Mouse (Mus musculus): ENCODE data around the gene Nalcn.

Gene Nalcn

DNA sequence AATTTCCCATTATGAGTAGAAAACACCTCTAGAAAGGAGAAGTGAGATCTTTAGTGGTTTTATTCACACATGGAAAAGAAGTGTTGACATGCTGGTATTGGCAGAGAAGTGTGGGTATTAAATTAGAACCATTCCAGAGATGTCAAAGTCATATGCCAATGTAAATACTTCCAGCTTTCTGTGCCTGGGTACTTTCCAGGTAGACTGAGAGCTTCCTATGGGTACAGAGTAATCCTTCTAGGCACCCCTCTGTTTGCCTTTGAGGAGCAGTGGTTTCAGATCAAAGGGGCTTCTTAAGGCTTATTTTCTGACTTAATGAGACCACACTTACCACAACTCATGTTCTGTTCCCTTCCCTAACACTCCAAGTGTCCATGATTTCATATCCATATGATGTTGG is 97.8 kb downstream of the Nalcn start:
- ChIA-PET CTCF (no interaction called here), POLR2A (interaction anchor here in 1 of 4 experiments (0.7 kb wide), 1 partner anchor 98 kb away, joined by 3 read pairs; the partner anchor contains the start of gene Nalcn)

- ChIA-PET CTCF (interaction anchor here in 1 of 4 experiments (1.0 kb wide), 1 partner anchor 147 kb away, joined by 3 read pairs; no protein-coding TSS in a partner anchor), POLR2A (interaction anchor here in 2 of 4 experiments (0.7 kb wide), 2 partner anchors 11 to 1907 kb away, joined by 4 to 5 read pairs; no protein-coding TSS in a partner anchor)
These were observed 113.4 kb downstream of the Nalcn start for GRCm38 (mm10) chr14:123513376-123514141.

DNA sequence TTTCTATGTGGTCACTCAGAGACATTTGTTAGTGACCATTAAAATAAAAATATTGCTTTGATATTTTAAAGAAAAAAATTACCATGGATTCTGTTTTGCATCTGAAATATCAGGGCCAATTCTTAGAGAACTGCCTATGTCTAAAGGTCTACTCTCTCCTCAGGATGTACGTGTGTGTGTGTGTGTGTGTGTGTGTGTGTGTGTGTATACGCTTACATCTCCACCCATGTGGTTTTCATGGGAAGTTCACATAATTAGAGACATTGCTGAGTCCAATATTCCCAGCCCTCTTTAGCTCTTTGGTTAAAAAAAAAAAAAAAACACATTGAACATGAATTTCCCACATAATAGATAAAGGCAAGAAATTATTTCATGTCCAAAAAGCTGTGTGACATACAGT is 114.0 kb downstream of the Nalcn start:
- POLR2A ChIA-PET, result interaction anchor here in 2 of 4 experiments (0.7 kb wide), 2 partner anchors 10 to 1907 kb away, joined by 4 to 5 read pairs; no protein-coding TSS in a partner anchor
- CTCF ChIA-PET, result no interaction called here

DNA sequence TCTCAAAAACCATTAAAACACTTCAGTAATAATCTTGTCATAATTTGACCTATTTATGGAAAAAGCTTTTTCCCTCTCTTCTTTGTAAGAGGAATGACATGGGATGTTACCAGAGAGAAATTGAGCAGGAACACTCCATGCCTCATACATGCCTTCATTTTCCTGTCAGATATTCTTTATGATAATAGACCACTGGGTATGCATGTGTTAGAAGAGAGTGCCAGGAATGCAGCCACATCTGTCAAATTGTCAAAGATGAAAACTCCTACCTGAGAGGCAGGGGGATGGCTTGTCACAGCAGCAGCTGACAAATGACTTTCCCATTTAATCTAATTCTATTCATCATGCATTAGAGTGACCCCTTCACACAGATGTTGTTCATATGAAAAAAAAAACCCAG is 131.4 kb downstream of the Nalcn start:
- POLR2A ChIA-PET, result no interaction called here

GRCm38 (mm10) chr14:123488575-123489207 is 138.3 kb downstream of the Nalcn start:
- ChIA-PET POLR2A (no interaction called here), CTCF (no interaction called here)

More for the DNA sequence above, 131.4 kb downstream of the Nalcn start:
- CTCF ChIA-PET, result no interaction called here

DNA sequence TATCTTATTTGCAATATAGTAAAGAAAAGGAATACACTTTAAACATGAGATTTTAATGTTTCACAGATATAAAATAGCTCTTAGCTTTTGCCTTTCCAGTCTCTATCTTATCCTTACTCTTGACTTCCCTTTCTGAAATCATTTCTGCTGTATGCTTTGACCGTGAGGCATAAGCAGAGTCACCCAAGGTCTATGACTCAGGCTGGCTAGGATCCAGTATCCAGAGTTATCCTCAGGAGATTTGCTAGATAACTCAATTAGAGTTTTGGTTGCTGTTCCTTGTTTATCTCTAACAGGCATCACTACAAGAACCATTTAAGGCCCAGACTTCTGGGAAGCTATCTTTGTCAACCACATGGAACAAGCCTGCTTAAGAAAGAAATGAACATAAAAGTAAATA is 164.9 kb downstream of the Nalcn start:
- ChIA-PET CTCF (no interaction called here), POLR2A (no interaction called here)

DNA sequence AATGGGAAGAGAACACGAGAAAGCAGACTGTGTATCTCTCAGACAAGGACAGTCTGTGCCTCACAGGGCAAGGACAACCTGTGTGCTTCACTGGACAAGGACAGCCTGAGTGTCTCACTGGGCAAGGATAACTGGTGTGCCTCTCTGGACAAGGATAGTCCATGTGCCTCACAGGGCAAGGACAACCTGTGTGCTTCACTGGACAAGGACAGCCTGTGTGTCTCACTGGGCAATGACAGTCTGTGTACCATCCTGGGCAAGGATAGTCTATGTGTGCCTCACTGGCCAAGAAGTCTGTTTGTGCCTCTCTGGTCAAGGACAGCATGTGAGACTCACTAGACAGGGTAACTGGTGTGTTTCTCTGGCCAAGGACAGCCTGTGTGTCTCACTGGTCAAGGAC is 180.9 kb downstream of the Nalcn start:
- ChIA-PET POLR2A (no interaction called here), CTCF (no interaction called here)

DNA sequence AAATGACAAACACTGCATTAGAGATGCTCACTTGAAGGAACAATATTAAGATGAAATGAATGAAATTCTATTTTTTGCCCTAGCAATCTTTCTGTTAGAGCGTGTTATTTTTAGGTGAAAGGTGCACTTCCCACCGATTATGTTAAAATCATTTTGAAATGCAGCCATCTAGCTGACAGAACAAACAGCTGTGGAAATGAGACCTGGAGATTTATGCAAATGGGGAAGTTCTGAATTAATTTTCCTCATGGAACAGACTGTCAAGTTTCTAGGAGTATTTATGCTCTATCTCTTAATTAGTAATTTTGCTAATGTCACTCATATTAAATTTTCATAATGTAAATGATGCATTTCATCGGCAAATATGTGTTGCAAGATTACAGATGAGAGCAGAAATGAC is 191.4 kb downstream of the Nalcn start:
- ChIA-PET CTCF (no interaction called here), POLR2A (no interaction called here)

DNA sequence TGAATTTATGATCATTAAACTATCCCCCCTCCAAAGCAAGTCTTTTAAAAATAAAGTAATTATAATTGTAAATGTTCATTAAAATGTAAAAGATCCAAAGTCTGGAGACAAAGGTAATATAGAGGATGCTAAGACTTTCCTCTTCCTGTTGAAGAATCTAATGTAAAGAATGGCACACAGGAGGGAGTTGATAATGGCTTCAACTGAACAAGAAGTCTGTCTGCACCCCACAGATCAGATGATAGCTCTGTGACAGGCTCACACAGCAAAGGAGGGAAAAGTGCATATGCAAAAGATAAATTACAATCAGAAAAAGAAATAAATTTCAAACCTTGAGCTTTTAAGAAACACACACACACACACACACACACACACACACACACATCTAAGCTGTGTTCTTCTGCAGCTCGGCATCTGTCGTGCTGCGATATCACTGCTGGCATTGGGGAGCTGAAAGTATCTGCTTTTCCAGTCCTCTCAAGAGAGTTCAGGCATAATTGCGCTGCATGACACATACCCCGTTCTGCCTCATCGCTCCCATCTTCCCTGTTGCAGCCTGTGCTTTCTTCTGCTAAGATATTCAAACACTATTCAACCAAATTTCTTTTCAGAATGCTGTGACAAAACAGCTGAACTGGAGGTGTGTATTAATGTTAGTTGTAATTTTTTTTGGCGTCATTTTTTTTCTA is 250.6 kb downstream of the Nalcn start:
- POLR2A ChIA-PET, result no interaction called here

DNA sequence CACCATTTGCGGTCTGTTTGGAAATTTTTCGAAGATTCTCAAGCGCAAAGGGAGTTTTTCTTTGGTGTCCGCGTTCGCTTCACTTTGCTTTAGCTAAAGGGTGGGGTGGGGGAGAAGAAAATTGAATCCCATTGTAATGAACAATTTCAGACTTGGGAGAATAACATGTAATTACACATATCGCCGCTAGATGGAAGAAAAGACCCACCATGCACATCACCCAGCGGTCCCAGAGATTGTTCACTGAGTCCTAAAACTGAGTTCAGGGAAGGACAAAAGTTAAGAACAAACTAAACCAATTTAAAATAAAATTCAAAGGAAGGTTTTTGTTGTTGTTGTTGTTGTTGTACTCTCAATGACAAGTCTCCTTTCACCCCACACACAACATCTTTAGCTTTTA is 255.4 kb downstream of the Nalcn start:
- POLR2A ChIA-PET, result no interaction called here
- CTCF ChIA-PET, result interaction anchor here in 3 of 4 experiments (0.7 to 1.5 kb wide), 3 partner anchors 329 to 849 kb away, joined by 3 read pairs; no protein-coding TSS in a partner anchor

More for the DNA sequence above, 250.6 kb downstream of the Nalcn start:
- CTCF ChIA-PET, result no interaction called here

- POLR2A ChIA-PET, result no interaction called here
These were observed 267.3 kb downstream of the Nalcn start for GRCm38 (mm10) chr14:123359691-123360090.

DNA sequence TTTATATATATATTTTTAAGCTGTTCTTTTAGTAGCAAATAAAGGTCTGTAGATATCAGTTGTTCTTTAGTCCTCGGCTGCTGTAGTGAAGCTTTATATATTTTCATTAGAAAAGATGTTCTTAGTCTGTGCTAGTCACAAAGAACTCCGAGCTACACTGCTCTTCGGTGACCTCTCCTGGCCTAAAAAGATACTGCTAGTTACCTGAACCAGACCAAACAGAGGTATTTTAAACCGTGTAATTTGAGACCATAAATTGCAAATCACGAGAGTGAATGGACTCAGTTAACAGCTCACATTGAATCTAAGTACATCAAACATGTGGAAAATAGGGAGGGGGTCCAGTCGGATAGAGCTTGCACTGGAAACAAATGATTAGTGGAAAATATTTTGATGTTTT is 274.0 kb downstream of the Nalcn start:
- POLR2A ChIA-PET, result no interaction called here
- CTCF ChIA-PET, result interaction anchor here in 2 of 4 experiments (0.5 to 0.6 kb wide), 3 partner anchors 12 to 634 kb away, joined by 3 to 5 read pairs (median 4); no protein-coding TSS in a partner anchor

More at GRCm38 (mm10) chr14:123359691-123360090, 267.3 kb downstream of the Nalcn start:
- CTCF ChIA-PET, result no interaction called here

DNA sequence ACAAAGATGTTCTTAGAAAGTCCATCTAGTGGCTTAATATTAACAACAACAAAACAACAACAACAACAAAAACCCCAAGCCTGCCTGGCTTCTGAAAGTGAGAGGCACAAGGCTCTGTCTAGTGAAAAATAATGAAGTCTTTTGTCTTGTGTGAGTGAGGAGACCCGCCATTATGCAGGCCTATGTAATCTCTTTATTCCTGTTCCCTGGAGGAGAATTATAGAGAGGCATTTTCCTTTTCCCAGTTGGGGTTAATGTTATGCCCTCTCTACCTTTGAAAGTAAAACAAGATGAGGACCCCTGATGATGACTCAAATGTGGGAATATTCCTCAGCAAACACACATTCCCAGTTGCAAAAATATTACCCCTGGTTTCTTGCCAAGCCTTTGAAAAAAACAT is 295.1 kb downstream of the Nalcn start:
- ChIA-PET CTCF (no interaction called here), POLR2A (no interaction called here)

DNA sequence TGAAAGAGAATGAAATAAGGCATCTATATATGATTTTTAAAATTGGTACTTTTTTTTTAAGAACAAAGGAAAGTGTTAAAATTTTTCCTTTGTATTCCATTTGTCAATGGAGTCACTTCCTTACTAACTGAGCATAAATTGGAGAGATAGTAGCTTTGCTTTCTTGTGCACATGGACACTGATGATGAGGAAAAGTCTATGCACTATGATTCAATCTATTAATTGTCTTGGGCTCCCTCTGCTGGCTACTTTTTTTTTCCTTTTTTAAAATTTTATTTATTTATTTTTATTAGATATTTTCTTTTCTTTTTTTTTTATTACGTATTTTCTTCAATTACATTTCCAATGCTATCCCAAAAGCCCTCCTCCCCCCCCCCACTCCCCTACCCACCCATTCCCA is 312.6 kb downstream of the Nalcn start:
- CTCF ChIA-PET, result interaction anchor here in 1 of 4 experiments (0.5 kb wide), 1 partner anchor 1091 kb away, joined by 4 read pairs; no protein-coding TSS in a partner anchor
- POLR2A ChIA-PET, result no interaction called here

DNA sequence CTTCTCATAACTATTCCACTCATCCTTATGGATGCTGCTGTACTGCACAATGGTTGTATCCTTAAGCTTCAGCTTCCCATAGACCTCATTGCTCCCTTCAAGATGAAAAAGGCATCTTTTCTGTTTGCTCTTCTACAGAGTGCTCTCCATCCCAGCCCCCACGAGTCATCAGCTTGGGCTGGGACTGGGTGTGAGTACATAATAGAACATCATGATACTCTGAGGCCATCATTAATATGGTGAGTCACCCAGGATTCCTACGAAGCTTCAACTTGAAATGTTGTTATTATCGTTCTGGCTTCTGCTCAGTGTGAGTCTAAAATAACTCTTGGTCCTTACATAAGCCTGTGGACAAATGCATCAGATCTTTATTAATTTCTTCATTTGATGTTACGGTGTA is 314.6 kb downstream of the Nalcn start:
- ChIA-PET POLR2A (no interaction called here), CTCF (interaction anchor here in 1 of 4 experiments (0.8 kb wide), 1 partner anchor 43 kb away, joined by 3 read pairs; no protein-coding TSS in a partner anchor)

GRCm38 (mm10) chr14:123296068-123296467 is 330.9 kb downstream of the Nalcn start:
- POLR2A ChIA-PET, result interaction anchor here in 1 of 4 experiments (0.5 kb wide), 1 partner anchor 384 kb away, joined by 3 read pairs; no protein-coding TSS in a partner anchor

DNA sequence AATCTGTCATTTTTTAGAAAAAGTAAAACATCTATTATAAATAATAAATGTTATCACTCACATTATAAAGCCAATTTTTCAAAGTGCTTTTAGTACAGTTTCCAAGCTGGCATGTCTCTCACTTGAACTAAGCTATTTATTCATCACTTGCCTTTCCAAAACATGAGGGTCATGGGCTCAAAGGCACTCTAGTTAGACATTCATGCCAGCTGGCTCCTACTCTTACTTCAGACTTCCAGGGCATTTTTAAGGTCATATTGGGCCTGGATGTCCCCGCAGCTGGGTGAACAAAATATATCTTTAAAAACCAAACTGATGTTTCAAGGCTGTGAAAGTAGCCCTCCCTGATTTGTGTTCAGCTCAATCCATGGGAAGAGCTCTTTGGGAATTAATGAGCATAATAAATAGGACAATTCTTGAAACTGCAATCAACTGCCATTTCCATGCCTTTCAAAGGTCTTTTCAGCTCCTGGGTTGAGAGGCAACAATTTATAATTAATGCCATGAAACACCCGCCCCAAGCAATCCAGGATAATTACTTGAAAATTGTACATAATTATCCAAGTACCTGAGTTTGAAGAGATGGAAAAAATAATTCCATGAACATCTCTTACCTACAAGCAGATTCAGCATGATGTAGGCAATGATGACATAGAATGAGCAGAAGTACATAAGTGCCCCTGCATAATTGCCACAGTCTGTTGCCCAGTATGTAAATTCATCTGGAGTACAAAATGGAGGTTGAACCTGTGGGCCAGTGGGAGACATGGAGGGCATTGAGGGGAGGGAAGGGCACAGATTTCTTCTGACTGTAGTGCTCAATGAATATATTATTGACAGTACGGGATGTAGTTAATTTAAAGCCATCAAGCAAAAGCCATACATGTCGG is 335.6 kb downstream of the Nalcn start:
- CTCF ChIA-PET, result no interaction called here
- POLR2A ChIA-PET, result no interaction called here

More at GRCm38 (mm10) chr14:123296068-123296467, 330.9 kb downstream of the Nalcn start:
- CTCF ChIA-PET, result no interaction called here

DNA sequence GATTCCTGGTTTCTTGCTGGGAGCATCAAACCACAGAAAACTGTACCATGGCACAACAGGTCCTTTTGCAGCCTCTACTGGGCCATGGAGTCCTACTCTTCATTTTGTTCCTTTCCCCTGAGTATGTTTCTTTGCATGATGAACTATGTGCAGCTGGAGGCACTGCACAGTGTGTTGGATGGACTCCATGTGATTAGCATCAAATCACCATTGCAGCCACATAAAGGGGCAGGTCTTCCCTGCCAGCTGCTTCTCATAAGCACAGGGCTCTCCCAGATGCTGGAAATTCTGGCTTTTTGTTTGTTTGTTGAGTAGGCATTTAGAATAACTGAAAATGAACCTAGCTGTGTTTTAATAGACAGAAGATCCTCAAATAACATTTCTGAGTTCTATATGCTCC is 344.8 kb downstream of the Nalcn start:
- ChIA-PET POLR2A (no interaction called here), CTCF (no interaction called here)

- CTCF ChIA-PET, result no interaction called here
- POLR2A ChIA-PET, result interaction anchor here in 1 of 4 experiments (0.6 kb wide), 1 partner anchor 79 kb away, joined by 3 read pairs; no protein-coding TSS in a partner anchor
These were observed 354.8 kb downstream of the Nalcn start for GRCm38 (mm10) chr14:123272121-123272520.
